Mouse (Mus musculus): ENCODE measurements at regions not wholly inside any gene's neighbourhood (a gene's known extent, or its start where the extent isn't known, plus 50 kb on each side); places are given as distances from the start of the nearest gene placed in this dataset.

DNA sequence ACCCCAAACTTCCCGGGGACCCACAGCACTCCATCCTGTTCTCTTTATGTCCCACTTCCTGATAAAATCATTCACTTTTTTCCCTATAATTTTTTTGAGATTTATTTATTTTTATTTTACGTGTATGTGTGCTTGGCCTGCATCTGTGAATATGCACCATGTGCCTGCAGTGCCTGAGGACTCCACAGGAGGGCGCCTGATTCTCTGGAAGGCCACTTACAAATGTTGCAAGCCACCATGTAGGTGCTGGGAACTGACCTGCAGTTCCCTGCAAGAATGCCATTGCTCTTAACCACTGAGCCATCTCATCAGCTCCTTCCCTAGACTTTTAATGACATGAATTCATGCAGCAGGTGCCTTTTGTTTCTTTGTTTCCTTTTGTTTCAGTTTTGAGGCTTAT lies 134.9 kb upstream of the Zfp64 start:
- TF ChIP-seq CTCF (conservative IDR thresholded peaks at IDR 0.05 in 1 of 2, IDR thresholded peaks at IDR 0.05 in 1 of 2; ENCODE audit: low read depth in 2 of 2, low read length in 2 of 2) (no peak), POLR2AphosphoS2 (IDR thresholded peaks at IDR 0.05; ENCODE audit: low read depth, low read length) (no peak), HCFC1 (IDR thresholded peaks at IDR 0.05; ENCODE audit: low read depth, low read length) (no peak), GABPA (IDR thresholded peaks at IDR 0.05; ENCODE audit: insufficient replicate concordance, low read depth, low read length) (no peak), TCF12 (IDR thresholded peaks at IDR 0.05; ENCODE audit: low read depth, low read length) (no peak)

All from CH12.LX (cell line).